Comparison of ENCODE assay signal across 28 mouse cellular contexts in the genomic region with DNA sequence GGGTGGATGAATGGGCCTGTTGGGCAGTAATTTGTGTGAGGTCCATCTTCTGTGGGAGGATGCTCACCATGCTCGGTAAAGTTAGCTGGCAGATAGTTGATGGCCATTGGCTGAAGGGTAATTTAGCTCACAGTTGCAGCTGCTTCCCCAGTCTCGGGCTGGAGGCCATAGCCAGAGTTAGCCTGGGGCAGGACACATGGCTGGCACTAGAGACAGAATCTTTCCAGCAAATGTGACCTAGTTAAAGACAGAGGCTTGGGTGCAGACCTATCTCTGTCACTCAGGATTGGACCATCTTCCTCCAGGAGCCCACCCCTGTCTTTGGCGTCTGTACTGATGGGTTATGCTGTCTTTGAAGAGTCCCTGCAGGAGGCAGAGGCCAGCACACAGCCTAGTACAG. TPM values are rescaled to one million over a fixed set of nuclear protein-coding genes. Genes with fewer than 3 reads are reported as not detected.
DNase-seq lines count a peak whose midpoint lies in the region; ATAC-seq lines count a peak whose summit lies in the region.
"Had no signal": no experiment of that assay in that cellular context is flagged by ENCODE, and none has a peak within 500 bp of the region (broad histone marks: within the 10 kb centered on the region; RNA-seq: fewer than 3 reads in every experiment).

No protein-coding gene starts in this region.

- H3K27me3 ChIP-seq in hindbrain, embryonic 10.5 days (ENCODE audit: insufficient read depth, poor library complexity, severe bottlenecking): peaks cover 50% of the 10 kb centered on the region
- H3K27me3 ChIP-seq in hindbrain, embryonic 11.5 days (ENCODE audit: control insufficient read depth, insufficient read depth, low read length): peaks cover 20% of the 10 kb centered on the region
- peaks cover 53% of the 10 kb centered on the region for H3K27me3 ChIP-seq in liver, embryonic 12.5 days (replicated peaks)
- H3K27me3 ChIP-seq: CH12.LX had no signal

- no peak for DNase-seq in hindbrain, embryonic 10.5 days (ENCODE audit: low spot score)
- DNase-seq in hindbrain, embryonic 11.5 days (ENCODE audit: low spot score): no peak
- DNase-seq in liver: no peak
- peak; percentile 69 for DNase-seq in Muller cell, postnatal 12 days (ENCODE audit: inconsistent ontology term)
- DNase-seq in spleen, adult 12 weeks (ENCODE audit: low spot score): no peak
- DNase-seq: adrenal gland, adult 8-10 months; adrenal gland, postnatal 25 days; B cell, adult 2 months; cerebellum, adult 11-12 months; cerebellum, adult 8-10 months; cerebellum, postnatal 36 days; embryo, embryonic 11 days; gastrocnemius, postnatal 10 days; heart, adult 11 months had no signal

- no peak for ATAC-seq in hindbrain, embryonic 11.5 days (ENCODE audit: low FRiP score)
- no peak for ATAC-seq in liver, embryonic 12.5 days
- ATAC-seq: activated CD4-positive, CD25-positive, alpha-beta regulatory T cell, adult 4 months; forebrain, embryonic 15.5 days; intestine, embryonic 15.5 days had no signal

- no peak overlapping the region for H3K9ac ChIP-seq in hindbrain, embryonic 11.5 days (ENCODE audit: low read depth, low read length)
- H3K9ac ChIP-seq in liver, embryonic 12.5 days: no peak overlapping the region
- H3K9ac ChIP-seq: embryonic facial prominence, embryonic 13.5 days; forebrain, embryonic 12.5 days; forebrain, embryonic 15.5 days; hindbrain, embryonic 15.5 days; intestine, embryonic 15.5 days had no signal

- 63% methylated on average over 3 of the region's 3 CpGs for WGBS in hindbrain, embryonic 10.5 days
- WGBS in hindbrain, embryonic 11.5 days: 52% methylated on average over 3 of the region's 3 CpGs
- 58% methylated on average over 3 of the region's 3 CpGs for WGBS in liver, embryonic 12.5 days (ENCODE audit: insufficient replicate concordance)

- no peak overlapping the region for H3K4me3 ChIP-seq in hindbrain, embryonic 10.5 days
- no peak overlapping the region for H3K4me3 ChIP-seq in hindbrain, embryonic 11.5 days (ENCODE audit: low read depth, low read length)
- H3K4me3 ChIP-seq in liver, embryonic 12.5 days: no peak overlapping the region
- H3K4me3 ChIP-seq: embryonic facial prominence, embryonic 10.5 days; embryonic facial prominence, embryonic 13.5 days; erythroblast, embryonic 14.5 days; forebrain, embryonic 12.5 days; forebrain, embryonic 15.5 days; hindbrain, embryonic 15.5 days; intestine, embryonic 15.5 days had no signal

- H3K4me2 ChIP-seq in hindbrain, embryonic 11.5 days (replicated peaks; ENCODE audit: low read depth, low read length): no peak overlapping the region
- no peak overlapping the region for H3K4me2 ChIP-seq in liver, embryonic 12.5 days
- H3K4me2 ChIP-seq: embryonic facial prominence, embryonic 13.5 days; forebrain, embryonic 12.5 days; forebrain, embryonic 15.5 days; heart, embryonic 11.5 days; hindbrain, embryonic 15.5 days; intestine, embryonic 15.5 days had no signal

- H3K9me3 ChIP-seq in hindbrain, embryonic 10.5 days: peaks cover 7% of the 10 kb centered on the region; the same call in 1 of the 2 replicates
- no peaks in the 10 kb centered on the region for H3K9me3 ChIP-seq in hindbrain, embryonic 11.5 days (ENCODE audit: control insufficient read depth, low read length)
- H3K9me3 ChIP-seq in liver, embryonic 12.5 days (replicated peaks): no peaks in the 10 kb centered on the region; the same call in 1 of the 2 replicates
- H3K9me3 ChIP-seq: embryonic facial prominence, embryonic 10.5 days; embryonic facial prominence, embryonic 13.5 days; forebrain, embryonic 15.5 days; hindbrain, embryonic 15.5 days; intestine, embryonic 15.5 days had no signal

- 0 out of 2 replicates have a peak overlapping the region, but pooled peaks have one; percentile 5 for H3K27ac ChIP-seq in hindbrain, embryonic 10.5 days
- no peak overlapping the region for H3K27ac ChIP-seq in hindbrain, embryonic 11.5 days (ENCODE audit: low read depth, low read length)
- peak overlapping the region; percentile 2; the same call in 1 of the 2 replicates for H3K27ac ChIP-seq in liver, embryonic 12.5 days
- H3K27ac ChIP-seq: embryonic facial prominence, embryonic 10.5 days; embryonic facial prominence, embryonic 13.5 days; forebrain, embryonic 12.5 days; forebrain, embryonic 15.5 days; hindbrain, embryonic 15.5 days; intestine, embryonic 15.5 days had no signal

- H3K36me3 ChIP-seq in hindbrain, embryonic 10.5 days: peaks cover 48% of the 10 kb centered on the region
- H3K36me3 ChIP-seq in hindbrain, embryonic 11.5 days (ENCODE audit: control insufficient read depth, insufficient read depth, low read length): peaks cover 24% of the 10 kb centered on the region
- H3K36me3 ChIP-seq in liver, embryonic 12.5 days: peaks cover 52% of the 10 kb centered on the region
- H3K36me3 ChIP-seq: hindbrain, embryonic 15.5 days had no signal

- H3K4me1 ChIP-seq in hindbrain, embryonic 10.5 days (replicated peaks): peaks cover 38% of the 10 kb centered on the region
- no peaks in the 10 kb centered on the region; the same call in 1 of the 2 replicates for H3K4me1 ChIP-seq in hindbrain, embryonic 11.5 days (replicated peaks; ENCODE audit: control insufficient read depth, insufficient read depth, low read length)
- 0 out of 2 replicates have a peak, but pooled peaks cover 4% of the 10 kb centered on the region for H3K4me1 ChIP-seq in liver, embryonic 12.5 days
- H3K4me1 ChIP-seq: forebrain, embryonic 15.5 days had no signal

RNA-seq across cellular contexts. Expression of gene Tmem235, which starts 2.2 kb away (rescaled TPM):
- not detected in 2 replicates for polyA plus RNA-seq in hindbrain, embryonic 10.5 days (2016; fragmentation: Nextera tagmentation; extraction: Ambion mirVana)
- not detected in 2 replicates for polyA plus RNA-seq in hindbrain, embryonic 11.5 days (2014; fragmentation: Nextera tagmentation; extraction: Ambion mirVana)
- not detected in 2 replicates for polyA plus RNA-seq in liver, embryonic 12.5 days (2016; fragmentation: Nextera tagmentation; extraction: Ambion mirVana)
- polyA plus RNA-seq: activated CD4-positive, CD25-positive, alpha-beta regulatory T cell, adult 4 months; embryonic facial prominence, embryonic 10.5 days; embryonic facial prominence, embryonic 13.5 days; erythroblast, embryonic 14.5 days; forebrain, embryonic 12.5 days; forebrain, embryonic 15.5 days; G1E; heart, embryonic 11.5 days; heart, embryonic 14.5 days; heart, postnatal 0 days; hindbrain, embryonic 15.5 days; intestine, embryonic 15.5 days had no signal

RNA-seq across cellular contexts. Expression of gene Birc5, which starts 9.3 kb away (rescaled TPM):
- 338 and 392 TPM in 2 replicates for polyA plus RNA-seq in hindbrain, embryonic 10.5 days (2016; fragmentation: Nextera tagmentation; extraction: Ambion mirVana)
- 296 and 301 TPM in 2 replicates for polyA plus RNA-seq in hindbrain, embryonic 11.5 days (2014; fragmentation: Nextera tagmentation; extraction: Ambion mirVana)
- 370 and 373 TPM in 2 replicates for polyA plus RNA-seq in liver, embryonic 12.5 days (2016; fragmentation: Nextera tagmentation; extraction: Ambion mirVana)

RNA-seq across cellular contexts. Expression of gene Tha1, which starts 14.9 kb away (rescaled TPM):
- polyA plus RNA-seq in hindbrain, embryonic 10.5 days (2016; fragmentation: Nextera tagmentation; extraction: Ambion mirVana): 3.5 and 3.8 TPM in 2 replicates
- polyA plus RNA-seq in hindbrain, embryonic 11.5 days (2014; fragmentation: Nextera tagmentation; extraction: Ambion mirVana): 1.4 and 1.7 TPM in 2 replicates
- 1.7 TPM in 2 replicates for polyA plus RNA-seq in liver, embryonic 12.5 days (2016; fragmentation: Nextera tagmentation; extraction: Ambion mirVana)
- polyA plus RNA-seq: G1E had no signal

RNA-seq across cellular contexts. Expression of gene Tk1, which starts 32.5 kb away (rescaled TPM):
- polyA plus RNA-seq in hindbrain, embryonic 10.5 days (2016; fragmentation: Nextera tagmentation; extraction: Ambion mirVana): 106 and 132 TPM in 2 replicates
- 73.3 and 84.3 TPM in 2 replicates for polyA plus RNA-seq in hindbrain, embryonic 11.5 days (2014; fragmentation: Nextera tagmentation; extraction: Ambion mirVana)
- 145 and 152 TPM in 2 replicates for polyA plus RNA-seq in liver, embryonic 12.5 days (2016; fragmentation: Nextera tagmentation; extraction: Ambion mirVana)

RNA-seq across cellular contexts. Expression of gene Afmid, which starts 32.7 kb away (rescaled TPM):
- polyA plus RNA-seq in hindbrain, embryonic 10.5 days (2016; fragmentation: Nextera tagmentation; extraction: Ambion mirVana): 3.8 and 4.0 TPM in 2 replicates
- 3.4 and 3.5 TPM in 2 replicates for polyA plus RNA-seq in hindbrain, embryonic 11.5 days (2014; fragmentation: Nextera tagmentation; extraction: Ambion mirVana)
- polyA plus RNA-seq in liver, embryonic 12.5 days (2016; fragmentation: Nextera tagmentation; extraction: Ambion mirVana): 6.7 TPM in 2 replicates
